Mouse (Mus musculus) T-cell, adult 2 months (primary cell): Measurements from ENCODE around the gene Camsap2.

Experiments
- DNase-seq: peaks from one replicate; pipeline ENCODE4 v3.0.0; 2022; ENCODE audit warnings: low spot score

The Camsap2 gene

DNA sequence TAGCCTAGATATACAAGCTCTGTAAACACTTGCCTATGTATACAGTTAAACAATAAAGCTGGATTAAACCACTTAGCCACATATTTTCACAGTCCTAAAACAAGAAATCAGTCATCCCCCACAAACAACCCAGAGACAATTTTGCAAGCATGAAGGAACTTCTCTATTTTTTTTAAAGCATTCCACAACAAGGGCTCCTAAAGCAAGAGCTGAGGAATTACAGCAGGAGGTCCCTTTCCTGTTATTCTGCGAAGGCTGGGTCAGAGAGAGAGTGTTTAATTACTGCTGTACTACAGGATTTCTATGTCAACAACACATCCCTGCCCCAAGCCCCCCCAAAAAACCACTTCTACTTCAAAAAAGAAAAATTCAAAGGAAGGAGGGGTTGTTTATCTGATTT is 1.6 kb downstream of the Camsap2 start:
- DNase-seq = peak; percentile 8

DNA sequence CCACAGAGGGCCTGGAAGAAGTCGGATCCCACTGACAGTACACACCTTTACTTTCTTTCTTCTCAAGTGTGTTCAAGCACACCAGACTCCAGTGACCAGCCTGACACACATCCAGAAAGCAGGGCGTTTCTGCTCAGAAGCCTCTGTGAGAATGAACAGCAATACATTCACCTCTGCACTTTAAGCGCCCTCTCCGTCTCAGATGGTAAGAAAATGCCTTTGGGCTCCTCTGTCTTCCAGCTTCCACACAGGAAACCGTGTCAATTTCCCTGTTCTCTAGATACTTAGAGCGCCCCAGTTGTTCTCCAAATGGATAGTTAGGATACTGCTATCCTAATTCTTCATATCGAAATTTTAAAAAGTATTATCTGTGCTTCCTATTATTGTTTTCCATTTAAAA is 2.2 kb downstream of the Camsap2 start:
- DNase-seq = no peak

DNA sequence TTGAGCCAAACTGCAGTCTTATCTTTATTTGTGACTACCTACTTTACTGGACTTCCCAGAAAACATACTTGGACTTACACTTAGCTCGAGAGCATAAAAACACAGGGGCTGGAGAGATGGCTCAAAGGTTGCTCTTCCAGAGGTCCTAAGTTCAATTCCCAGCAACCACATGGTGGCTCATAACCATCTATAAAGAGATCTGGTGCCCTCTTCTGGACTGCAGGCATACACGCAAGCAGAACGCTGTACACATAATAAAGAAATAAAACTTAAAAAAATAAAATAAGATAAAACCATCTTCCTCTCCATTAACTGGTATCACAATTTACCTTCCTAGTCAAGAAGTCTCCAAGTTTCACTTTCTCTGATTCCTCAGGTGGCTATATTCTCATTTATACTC is 5.4 kb downstream of the Camsap2 start:
- no peak for DNase-seq

DNA sequence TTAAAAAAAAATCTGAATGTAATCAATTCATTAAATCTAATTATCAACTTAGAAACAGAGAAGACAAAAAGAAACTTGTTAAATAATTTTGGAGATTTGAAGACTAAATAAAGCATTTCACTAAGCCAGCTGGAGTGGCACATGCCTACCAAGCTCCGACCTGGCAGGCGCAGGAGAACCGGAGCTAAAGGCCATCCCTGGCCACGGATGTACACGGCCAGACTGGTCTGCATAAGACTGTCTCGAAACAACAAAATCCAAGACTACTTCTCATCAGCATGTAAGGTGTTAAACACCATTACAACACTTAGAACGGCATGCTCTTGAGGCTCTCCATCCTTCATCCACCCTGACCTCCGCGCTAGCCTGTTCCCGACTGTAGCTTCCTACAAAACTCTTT is 11.2 kb downstream of the Camsap2 start:
- DNase-seq = no peak

DNA sequence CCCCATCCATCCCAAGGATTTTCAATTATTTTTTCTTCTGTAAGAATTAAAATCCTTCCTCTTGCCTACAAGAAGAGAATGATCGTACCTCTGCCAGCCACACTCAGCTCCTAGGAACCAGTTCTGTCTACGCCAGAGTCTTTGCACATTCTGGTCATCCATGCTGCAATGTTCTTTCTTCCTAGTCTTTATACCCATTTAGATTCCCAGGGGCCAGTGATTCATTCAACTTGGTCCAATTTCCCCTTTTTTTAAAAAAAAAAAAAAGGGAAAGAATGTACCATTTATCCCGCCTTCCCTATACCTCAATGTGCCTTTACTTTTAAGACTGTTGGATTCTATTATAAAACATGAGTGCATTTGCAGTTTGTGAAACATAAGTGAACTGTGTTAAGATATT is 12.4 kb downstream of the Camsap2 start:
- DNase-seq = no peak

DNA sequence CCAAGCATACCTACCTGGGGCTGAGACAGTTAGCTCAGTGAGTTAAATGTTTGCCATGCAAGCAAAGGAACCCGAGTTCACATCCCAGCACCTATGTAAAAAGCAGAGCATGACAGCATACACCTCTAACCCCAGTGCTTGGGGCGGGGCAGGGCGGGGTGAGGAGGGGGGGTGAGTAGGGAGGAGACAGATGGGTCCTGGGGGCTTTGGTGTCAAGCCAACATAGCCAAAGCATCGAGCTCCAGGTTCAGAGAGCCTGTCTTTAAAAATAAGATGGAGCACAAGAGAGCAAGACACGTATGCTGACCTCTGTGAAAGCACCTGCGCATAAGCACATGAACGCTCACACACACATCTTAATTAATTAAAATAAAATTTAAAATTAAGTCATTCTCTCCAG is 12.8 kb downstream of the Camsap2 start:
- no peak for DNase-seq

DNA sequence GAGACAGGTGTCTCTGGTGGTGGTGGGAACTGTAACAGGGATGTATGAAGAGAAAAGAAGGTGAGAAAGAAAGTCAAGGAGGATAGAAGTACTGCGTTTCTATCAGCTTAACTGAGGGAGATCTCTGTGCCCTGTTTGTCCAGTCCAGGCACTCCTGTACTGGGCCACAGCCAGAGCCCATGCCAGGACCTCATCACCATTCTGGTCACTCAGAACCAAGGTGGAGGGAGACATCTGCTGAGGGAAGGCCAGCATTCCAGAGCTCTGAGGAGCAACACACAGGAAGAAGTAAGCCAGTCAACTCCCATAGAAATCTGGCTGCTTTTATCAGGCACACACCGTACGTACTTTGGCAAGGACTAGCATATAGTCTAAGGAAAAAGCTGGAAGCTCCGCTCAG is 14.1 kb downstream of the Camsap2 start:
- no peak for DNase-seq

DNA sequence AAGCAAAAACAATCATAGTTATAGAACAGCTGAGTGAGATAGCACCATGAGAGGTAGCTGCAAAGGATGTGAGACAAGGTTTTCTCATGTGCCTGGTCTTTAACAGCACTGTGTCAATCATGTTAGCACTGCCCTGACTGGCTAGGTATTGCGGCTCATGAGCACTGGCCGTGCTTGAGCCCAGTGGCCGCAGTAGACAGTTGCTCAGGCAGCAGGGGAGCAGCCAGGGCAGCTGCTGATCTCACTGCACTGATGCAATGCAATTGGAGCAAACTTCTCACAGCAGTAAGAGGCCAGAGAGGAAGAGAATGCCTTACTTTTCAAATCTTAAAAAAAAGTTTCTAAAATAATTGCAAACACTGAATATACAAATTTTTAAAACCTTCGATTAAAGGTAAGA is 16.5 kb downstream of the Camsap2 start:
- no peak for DNase-seq

DNA sequence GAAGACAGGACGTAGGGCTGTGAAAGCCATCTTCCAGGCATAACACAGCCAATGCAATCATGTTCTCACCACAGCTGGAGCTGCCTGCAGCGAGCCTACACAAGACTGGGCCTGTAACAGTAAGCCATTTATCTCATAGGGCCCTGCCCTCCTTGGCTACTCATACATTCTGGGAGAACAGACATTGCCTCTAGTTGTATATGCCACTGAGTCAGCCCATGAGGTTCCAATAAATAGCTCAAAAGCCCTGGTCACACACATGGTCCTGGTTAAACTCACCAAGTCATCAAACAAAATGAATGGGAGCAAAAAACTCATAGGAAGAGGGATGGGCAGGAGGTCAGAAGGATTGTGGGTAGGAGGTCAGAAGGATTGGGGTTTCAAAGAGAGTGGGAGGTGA is 17.3 kb downstream of the Camsap2 start:
- DNase-seq = no peak

DNA sequence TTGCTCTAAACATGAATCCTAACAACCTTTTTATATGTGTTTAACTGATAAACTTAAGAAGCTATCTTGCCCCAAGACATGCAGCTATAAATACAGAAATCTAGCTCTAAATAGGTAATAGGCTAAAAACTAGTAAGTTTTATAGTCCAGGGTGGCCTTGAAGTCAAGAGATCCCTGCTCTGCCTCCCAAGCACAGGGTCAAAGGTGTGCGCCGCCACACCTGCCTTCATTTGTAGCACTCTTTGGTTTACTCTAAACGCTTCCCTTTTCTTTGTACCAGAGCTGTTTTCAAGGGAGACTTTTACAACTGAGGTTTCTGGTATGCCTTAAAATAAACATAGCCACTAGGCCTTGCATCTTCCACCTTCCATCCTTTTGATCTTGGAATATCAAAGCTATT is 18.3 kb downstream of the Camsap2 start:
- DNase-seq = no peak

DNA sequence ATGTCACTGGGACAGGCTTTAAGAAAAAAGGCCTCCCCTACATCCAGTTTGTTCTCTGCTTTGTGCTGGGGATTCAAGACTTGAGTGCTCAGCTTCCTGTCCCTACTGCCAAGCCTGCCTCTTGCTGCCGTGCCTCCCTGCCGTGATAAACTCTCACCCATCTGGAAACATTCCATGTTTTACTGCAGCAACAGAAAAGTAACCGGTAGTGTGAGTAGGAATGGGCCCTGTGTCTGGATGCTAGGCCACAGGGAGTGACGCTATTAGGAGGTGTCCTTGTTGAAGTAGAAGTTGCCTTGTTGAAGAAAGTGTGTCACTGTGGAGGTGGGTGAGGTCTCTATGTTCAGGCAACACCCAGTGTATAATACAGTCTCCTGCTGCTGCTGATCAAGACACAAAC is 20.0 kb downstream of the Camsap2 start:
- DNase-seq = no peak

DNA sequence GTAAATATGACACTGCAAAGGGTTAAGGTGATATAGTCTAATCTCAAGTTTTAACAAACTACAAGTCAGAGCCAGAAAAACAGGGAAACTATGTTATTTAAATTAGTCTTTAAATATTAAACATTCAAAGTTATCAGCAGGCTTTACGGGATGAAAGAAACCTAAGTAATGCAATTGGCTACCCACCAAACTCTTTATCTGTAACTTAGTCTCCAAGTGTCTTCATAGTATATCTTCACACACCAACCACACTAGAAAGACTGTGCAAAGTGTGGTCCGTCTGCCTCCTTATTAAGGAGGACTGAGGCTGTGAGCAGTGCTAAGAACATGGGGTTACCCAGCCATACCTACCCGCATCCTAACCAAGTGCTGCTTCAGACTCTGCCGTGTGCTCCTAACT is 23.6 kb downstream of the Camsap2 start:
- no peak for DNase-seq

DNA sequence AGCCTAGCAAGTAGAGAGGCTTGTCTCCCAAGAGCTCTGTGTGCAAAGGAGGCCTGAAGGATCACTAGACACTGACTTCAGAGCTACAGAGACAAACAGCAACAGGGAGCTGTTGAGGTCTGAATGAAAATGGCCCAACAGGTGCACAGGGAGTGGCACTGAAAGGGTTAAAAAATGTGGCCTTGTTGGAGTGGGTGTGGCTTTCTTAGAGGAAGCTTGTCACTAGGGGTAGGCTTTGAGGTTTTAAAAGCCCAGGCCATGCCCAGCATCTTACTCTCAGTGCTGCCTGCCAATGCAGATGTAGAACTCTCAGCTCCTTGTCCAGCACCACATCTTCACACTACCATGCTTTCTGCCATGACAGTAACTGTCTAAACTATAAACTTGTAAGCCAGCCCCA is 29.6 kb downstream of the Camsap2 start:
- DNase-seq = no peak

DNA sequence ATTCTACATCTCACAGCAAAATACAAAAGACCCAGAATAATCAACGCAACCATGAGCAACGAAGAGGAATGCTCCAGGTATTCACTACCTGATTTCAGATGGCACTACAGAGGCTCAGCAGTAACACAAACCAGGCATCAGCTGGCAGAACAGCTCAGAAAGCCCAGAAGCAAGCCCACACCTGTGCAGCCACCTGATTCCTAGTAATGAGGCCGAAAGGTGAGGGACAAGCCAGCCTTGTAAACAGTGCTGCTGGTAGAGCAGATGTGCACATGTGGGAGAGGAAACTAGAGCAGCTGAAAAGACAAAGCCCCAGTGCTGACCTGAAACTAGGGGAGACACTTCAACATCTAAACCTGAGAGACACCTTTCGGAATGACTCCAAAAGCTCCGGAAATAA is 36.7 kb downstream of the Camsap2 start:
- no peak for DNase-seq

DNA sequence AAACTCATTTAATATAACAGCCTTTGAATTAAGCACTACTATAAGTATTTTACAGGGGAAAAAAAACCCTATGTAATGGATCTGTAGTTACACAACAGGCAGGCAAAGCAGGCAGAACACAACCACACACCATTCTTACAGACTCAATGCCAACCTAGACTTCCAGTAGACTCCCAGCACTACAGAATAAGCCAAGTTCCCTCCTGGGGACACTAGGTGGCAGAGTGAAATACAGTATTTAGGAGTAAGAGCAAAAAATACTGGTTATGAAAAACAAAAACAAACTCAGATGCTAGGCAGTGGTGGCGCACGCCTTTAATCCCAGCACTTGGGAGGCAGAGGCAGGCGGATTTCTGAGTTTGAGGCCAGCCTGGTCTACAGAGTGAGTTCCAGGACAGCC is 39.5 kb downstream of the Camsap2 start:
- peak; percentile 23 for DNase-seq

DNA sequence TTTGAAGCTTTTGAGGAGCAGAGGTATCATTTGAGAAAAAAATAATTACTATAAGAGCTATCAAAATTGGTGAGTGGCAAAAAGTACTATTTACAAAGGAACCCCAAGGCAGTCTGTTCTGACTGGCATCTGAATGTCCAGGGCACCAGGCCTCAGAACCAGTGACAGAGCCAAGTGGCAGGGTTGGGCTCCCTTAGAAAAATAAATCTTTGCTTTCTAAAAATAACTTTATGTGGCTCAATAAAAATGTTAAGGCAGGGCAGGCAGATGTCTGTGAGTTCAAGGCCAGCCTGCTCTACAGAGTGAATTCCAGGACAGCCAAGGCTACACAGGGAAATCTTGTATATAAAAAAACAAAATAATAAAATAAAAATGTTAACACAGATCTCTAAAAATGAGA is 51.9 kb downstream of the Camsap2 start:
- no peak for DNase-seq

DNA sequence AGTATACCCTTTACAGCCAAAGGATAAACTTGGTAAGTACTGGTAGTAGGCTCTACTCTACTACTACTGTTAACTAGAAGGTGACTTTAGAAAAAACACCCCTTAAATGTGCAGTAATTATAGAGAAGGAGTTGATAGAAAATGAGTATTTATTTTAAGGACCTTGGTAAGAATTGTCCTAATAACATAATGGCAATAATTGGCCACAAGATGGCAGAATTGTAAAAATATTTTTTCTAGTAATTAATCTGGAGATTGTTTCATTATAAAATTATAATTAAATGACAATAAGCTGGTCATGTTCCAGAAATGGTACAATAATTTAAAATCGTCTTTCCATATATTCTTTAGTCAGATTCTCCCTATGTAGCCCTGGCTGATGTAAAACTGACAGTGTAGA is 56.1 kb downstream of the Camsap2 start:
- no peak for DNase-seq

DNA sequence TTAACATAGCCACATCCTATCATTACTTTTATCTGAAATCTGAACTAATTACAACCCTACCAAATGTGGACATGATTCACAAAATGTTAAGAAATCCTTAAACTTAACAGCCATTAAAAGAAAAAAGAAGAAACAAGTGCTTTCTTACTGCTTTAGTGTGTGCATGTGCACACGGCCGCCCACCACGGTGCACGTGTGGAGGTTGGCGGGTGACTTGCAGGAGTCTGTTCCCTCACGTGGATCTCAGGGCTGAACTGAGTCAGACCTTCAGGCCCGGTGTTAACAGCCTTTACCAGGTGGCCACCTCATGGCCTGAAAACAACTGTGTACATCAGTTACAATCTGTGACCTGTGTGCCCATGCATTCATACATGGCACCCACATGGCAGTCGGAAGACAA is 68.5 kb downstream of the Camsap2 start:
- no peak for DNase-seq

DNA sequence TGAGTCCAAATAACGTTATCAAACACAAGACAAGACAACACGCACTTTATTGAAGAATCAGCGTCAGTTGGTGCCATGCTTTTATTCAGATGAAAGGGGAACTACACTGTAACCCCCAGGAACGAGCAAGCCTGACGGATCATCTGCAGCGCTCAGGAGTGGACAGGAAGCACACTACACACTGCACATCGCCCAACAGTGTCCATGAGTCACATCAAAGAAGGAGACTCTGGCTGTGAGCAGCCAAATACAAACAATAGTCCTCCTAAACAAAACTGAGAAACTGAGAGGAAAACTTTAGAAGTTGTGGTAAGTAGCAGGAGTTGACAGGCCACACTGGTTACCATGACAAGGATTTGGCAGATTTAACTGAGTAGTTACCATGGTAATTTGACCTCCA is 77.7 kb downstream of the Camsap2 start:
- no peak for DNase-seq

DNA sequence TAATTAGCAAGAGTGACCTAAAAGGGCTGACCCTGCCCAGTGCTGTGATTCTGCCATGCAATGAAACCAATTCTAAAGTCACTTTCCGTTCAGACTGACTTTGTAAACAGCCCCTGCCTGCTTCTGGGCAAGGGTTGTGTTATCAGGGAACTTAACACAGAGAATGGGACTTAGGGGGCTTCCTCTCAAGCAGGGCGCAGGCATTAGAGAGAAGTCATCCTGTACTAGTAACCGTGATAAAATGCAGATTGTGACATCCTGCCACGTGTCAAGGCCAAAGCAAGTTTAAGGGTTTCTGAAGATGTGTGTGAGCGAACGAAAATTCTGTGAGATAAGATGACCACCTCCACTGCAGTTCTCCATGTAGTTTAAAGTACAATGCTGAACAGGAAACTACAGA is 79.8 kb downstream of the Camsap2 start:
- DNase-seq = no peak

DNA sequence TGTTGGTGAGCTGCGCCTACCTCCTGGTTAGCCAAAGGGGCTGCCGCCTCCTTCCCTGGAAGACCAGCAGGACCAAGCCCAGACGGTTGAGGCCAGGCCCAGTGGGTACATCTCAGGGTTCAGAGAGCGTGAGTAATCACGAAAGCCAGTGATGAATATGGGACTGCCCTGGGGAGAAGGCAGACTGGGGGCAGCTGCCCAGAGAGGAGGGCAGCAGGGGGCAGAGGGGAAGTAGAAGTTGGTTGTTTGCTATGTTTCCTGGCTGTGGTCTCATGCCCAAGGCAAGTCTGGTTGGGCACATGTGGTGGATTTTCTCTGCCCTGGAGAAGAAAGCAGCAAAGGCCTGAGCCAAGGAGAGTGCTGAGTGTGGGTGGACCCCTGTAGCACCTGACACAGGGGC is 82.5 kb downstream of the Camsap2 start:
- DNase-seq = no peak

DNA sequence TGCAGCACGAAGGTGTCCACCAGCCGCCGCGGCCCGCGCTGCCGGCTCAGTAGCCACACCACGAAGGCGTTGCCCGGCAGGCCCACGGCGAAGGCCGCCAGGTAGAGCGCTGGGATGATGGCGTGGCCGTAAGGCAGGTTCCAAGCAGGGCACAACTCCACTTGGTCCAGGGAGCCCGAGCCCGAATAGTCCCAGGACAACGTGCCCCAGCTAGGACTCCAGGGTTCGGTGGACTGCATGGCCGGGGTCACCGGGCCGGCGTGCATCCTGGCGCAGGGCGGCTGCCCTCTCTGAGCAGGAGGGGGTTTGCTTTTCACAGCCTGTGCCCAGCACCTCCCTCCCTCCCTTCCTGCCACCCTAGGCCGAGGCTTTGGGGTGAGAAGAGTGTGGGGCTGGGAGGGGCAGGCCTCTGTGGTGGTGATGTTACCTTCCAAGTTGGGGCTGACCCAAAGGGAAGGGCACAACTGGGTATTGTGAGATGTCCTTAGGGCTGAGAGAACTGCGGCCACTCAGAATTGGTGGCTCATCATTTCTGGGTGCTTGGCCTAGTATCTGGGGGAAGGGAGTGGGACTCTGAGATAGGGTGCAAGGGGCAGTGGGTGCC is 85.2 kb downstream of the Camsap2 start, which contains the start of gene Gpr25:
Gene Gpr25 (minus strand): TSS at position 239 of the 604 bp plus-strand sequence.
- no peak for DNase-seq

DNA sequence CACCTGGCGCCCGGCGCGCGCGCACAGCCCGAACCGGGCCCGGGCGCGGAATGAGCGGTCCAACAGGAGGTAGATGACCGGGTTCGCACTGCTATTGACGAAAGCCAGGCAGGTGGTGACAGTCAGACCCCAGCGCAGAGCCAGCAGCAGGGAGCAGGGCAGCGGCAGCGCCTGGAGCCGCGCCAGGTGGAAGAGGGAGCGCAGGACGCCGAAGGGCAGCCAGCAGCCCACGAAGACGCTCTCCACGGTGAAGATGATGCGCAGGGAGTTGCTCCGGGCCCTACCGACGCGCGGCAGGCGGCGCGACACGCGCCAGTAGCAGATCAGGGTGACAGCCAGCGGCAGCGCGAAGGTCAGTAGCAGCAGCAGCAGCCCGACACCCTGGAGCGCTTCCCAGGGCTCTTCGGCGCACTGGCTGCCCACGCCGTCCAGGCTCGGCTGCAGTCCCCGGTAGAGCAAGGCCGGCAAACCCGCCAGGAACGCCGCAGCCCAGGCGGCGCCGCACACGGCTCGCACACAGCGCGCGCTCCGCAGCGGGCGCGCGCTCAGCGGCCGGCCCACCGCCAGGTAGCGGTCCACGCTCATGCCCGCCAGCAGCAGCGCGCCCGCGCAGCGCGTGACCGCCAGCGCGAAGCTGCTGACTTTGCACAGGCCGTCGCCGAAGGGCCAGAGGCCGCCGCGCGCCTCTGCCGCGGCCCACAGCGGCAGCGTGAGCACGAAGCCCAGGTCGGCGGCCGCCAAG is 85.8 kb downstream of the Camsap2 start:
- DNase-seq = no peak

DNA sequence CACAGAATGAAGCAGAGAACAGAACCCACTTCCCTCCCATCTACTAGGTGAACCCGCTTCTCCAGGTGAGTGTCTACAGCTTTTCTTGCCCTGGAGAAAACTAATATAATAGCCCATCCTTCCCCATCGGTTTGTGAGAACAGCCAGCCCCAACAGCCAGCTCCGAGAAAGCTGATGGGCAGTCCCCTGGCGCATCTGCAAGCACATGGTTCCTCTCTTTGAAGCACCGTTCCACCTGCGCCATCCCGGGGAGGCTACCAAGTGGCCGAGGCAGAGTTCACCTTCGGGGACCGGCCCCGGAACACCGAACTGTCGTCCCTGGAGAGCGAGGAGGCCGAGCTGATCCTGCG is 86.4 kb downstream of the Camsap2 start:
- no peak for DNase-seq
